Mouse (Mus musculus) urinary bladder, postnatal 0 days (tissue): Measurements from ENCODE around the gene Igsf8. TPM values are rescaled to one million over a fixed set of nuclear protein-coding genes. Genes with fewer than 3 reads are reported as not detected.

ENCODE experiments used
- polyA plus RNA-seq: library from polyadenylated mRNA; unstranded; fragments of >200 nt; fragmentation: Nextera tagmentation; extraction: Ambion mirVana; gene quantifications from 2 replicates; pipeline ENCODE4 v1.2.1, GENCODE M21; 2015

Igsf8 gene
- 32.5 and 37.1 TPM in 2 replicates for polyA plus RNA-seq

GRCm38 (mm10) chr1:172261477-172262078 lies at the start of gene Igsf8:
Gene Igsf8, plus strand, starts transcription at chr1:172261641.

DNA sequence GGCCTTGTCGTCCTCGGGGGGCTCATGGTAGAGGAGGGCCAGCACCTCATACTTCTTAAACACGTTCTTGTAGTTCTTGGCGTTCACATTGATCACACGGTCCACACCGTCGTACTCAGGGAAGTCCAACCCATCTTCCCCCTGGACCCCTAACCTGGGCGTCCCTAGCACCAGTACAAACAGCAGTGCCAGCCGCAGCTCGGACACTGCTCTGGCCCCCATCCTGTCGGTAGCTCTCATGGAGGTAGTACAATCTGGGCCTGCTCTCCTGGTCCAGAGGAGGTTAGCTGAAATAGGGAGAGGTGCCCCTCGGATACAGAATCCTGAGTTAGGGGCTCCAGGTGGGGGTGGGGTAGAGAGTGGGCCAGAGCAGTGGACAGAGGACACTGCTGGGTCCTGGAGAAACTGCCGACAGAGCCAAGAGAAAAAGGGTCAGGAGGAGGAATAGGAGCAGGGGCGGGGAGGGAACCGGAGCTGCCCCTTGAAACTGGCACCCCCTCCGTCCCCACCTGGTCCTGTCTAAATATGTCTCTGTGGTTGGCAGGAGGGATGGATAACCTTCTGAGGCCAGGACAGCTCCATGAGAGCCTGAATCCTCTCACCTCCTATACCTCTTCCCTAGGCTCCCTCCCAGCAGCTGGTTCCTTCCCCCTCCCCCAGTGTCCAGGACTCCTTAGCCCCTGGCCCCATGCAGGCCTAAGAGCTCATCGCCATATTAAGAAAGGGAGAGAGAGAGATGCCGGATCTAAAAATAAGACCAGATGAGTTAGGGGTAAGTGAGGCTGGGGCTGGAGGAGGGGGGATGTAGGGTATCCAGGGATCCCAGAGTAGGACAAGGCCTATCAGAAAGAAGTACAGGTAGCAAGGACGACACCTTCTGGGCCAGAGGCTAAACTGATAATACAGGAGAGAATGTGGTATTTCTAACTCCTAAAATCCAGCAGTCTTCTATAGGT lies 41.7 kb upstream of the Igsf8 start, which contains the start of gene Casq1:
Casq1 (minus strand) TSS at position 418 of the 956 bp plus-strand sequence.

DNA sequence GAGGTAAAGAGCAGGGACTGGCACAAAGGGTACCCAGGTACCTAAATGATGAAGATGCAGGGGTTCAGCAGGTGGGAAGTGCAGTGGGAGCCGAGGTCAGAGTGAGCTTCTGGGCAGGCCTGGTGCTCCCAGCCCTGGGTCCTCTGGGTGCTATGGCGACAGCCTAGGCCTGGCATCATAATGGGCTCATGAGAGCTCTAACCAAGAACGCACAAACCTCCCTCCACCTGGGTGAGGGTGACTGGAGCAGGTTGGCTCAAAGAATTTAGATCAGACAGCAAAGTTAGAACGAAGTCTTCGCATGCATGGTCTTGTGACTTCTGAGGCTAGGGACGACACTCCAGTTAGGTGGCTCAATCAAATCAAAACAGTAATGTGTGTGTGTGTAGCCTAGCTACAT lies 3.1 kb upstream of the Igsf8 start, which contains the start of gene Atp1a4:
Atp1a4 (minus strand) TSS at position 101 of the 400 bp plus-strand sequence.

GRCm38 (mm10) chr1:172297611-172298537 lies 36.4 kb downstream of the Igsf8 start, which contains the start of gene Atp1a2:
Gene Atp1a2, minus strand, starts transcription at chr1:172298064.

DNA sequence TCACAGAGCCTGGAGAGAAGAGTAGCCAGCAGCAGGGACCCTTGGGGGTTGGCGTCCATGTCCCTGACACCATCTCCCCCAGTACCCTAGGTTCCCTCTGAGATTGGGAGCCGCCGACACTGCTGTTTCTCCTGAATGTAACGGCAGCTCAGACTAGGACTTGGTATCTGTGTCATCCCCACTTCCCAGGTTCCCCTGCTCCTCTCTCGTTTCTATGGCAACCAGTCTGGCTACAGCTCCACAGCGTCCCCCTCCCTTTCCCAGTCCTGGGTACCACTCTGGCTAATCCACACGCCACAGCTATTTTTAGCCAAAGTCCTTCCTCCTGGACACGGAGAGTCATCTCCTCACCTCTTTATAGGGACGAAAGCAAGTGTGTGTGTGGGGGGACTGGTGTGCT lies 67.7 kb downstream of the Igsf8 start, which contains the start of gene Kcnj9:
Kcnj9 (minus strand) TSS at position 188 of the 400 bp plus-strand sequence.

DNA sequence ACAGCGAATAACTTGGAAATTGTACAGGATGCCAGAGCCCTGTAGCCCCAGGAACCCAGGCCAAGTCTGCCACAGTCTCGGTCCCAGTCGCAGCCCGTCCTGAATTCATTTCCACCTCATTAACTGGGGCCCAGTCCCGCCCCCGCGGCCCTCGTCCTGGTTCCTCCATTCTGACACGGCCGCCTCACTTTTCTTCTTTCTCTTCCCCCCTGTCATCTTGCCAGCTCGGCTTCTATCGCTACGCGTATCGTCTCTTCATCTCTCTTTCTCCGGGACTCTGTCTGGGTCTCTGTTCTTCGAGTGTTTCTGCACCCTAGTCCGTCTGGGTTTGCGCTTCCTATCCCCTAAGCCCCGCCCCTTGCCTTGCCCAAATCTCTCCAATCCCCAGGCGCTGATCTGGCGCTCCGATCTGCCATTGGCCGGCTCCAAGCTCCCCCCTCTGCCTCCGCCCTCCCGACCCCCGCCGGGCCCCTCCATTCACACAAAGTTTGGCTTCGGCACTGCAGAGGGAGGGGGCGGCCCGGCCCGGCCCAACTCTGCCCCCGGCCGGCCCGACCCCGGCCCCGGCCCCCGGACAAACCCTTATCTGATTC lies 79.4 kb downstream of the Igsf8 start, which contains the start of gene Kcnj10:
Kcnj10 (plus strand) TSS at position 482 of the 593 bp plus-strand sequence.

Other genes with a start within 250 kb of the Igsf8 start
- gene Vangl2, start 233.2 kb upstream of the Igsf8 start, polyA plus RNA-seq, result 3.8 and 4.5 TPM in 2 replicates
- not detected in 2 replicates for gene Nhlh1, start 204.1 kb upstream of the Igsf8 start, polyA plus RNA-seq
- 132 and 150 TPM in 2 replicates for gene Copa, start 179.1 kb upstream of the Igsf8 start, polyA plus RNA-seq
- 80.8 and 82.0 TPM in 2 replicates for gene Ncstn, start 178.8 kb upstream of the Igsf8 start, polyA plus RNA-seq
- 83.1 and 96.4 TPM in 2 replicates for gene Pex19, start 134.9 kb upstream of the Igsf8 start, polyA plus RNA-seq
- 86.6 and 87.0 TPM in 2 replicates for gene Dcaf8, start 113.6 kb upstream of the Igsf8 start, polyA plus RNA-seq
- gene Pea15a, start 54.8 kb upstream of the Igsf8 start, polyA plus RNA-seq, result 123 and 148 TPM in 2 replicates
- 33.6 and 42.0 TPM in 2 replicates for gene Casq1, start 41.8 kb upstream of the Igsf8 start, polyA plus RNA-seq
- gene Atp1a4, start 3.2 kb upstream of the Igsf8 start, polyA plus RNA-seq, result 0.05 TPM in 1 of 2 replicates, not detected in the other
- 3.7 and 4.4 TPM in 2 replicates for gene Atp1a2, start 36.4 kb downstream of the Igsf8 start, polyA plus RNA-seq
- gene Kcnj9, start 67.7 kb downstream of the Igsf8 start, polyA plus RNA-seq, result 0.05 and 0.07 TPM in 2 replicates
- gene Kcnj10, start 79.6 kb downstream of the Igsf8 start, polyA plus RNA-seq, result 0.02 TPM in 2 replicates
- gene Pigm, start 114.9 kb downstream of the Igsf8 start, polyA plus RNA-seq, result 3.4 and 4.0 TPM in 2 replicates
- gene Slamf9, start 213.7 kb downstream of the Igsf8 start, polyA plus RNA-seq, result 3.1 and 3.5 TPM in 2 replicates
- gene Igsf9, start 220.1 kb downstream of the Igsf8 start, polyA plus RNA-seq, result 6.4 and 6.9 TPM in 2 replicates
- 346 and 384 TPM in 2 replicates for gene Tagln2, start 238.4 kb downstream of the Igsf8 start, polyA plus RNA-seq